9 mouse cellular contexts compared by ENCODE assay signal in the genomic region with DNA sequence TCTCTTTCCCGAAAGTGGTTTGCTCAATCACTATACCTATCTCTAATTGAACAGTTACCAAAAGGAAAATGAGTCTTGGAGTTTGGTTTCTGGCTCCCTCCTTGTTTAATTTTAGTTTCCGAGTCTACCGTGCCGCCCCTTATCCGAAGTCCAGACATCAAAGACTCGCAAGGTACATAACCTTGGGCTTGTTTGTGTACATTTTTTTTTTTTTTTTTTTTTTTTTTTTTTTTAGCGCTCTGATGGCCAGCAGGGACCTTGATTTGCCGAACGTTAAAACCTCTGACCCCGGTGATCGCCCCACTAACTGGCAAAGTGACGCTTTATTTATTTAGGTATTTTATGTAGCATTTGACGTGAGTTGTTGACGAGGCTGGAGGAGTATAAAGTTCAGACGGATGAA. TPM values are rescaled to one million over a fixed set of nuclear protein-coding genes. Genes with fewer than 3 reads are reported as not detected.
DNase-seq lines count a peak whose midpoint lies in the region; ATAC-seq and TF ChIP-seq lines count a peak whose summit lies in the region.
"Had no signal": no experiment of that assay in that cellular context is flagged by ENCODE, and none has a peak within 500 bp of the region (broad histone marks: within the 10 kb centered on the region; RNA-seq: fewer than 3 reads in every experiment).

No protein-coding gene starts in this region.

- H3K9me3 ChIP-seq in lung, embryonic 14.5 days (ENCODE audit: low read depth, low read length), result no peaks in the 10 kb centered on the region
- H3K9me3 ChIP-seq in embryonic facial prominence, embryonic 15.5 days (replicated peaks), result no peaks in the 10 kb centered on the region
- H3K9me3 ChIP-seq in intestine, embryonic 15.5 days, result no peaks in the 10 kb centered on the region
- H3K9me3 ChIP-seq in neural tube, embryonic 12.5 days, result no peaks in the 10 kb centered on the region

- no peaks in the 10 kb centered on the region for H3K27me3 ChIP-seq in lung, embryonic 14.5 days (ENCODE audit: insufficient read depth, low read length)
- no peaks in the 10 kb centered on the region for H3K27me3 ChIP-seq in embryonic facial prominence, embryonic 15.5 days
- no peaks in the 10 kb centered on the region for H3K27me3 ChIP-seq in intestine, embryonic 15.5 days (replicated peaks)
- H3K27me3 ChIP-seq in neural tube, embryonic 12.5 days (replicated peaks), result no peaks in the 10 kb centered on the region

- DNase-seq in lung, embryonic 14.5 days, result no peak
- DNase-seq in lung, postnatal 4 days, result no peak
- DNase-seq in layer of hippocampus, adult 8-10 months (ENCODE audit: low spot score in 2 of 2), result no peak
- no peak for DNase-seq in cerebellum, postnatal 14 days

- under 1% methylated on average over 15 of the region's 15 CpGs for WGBS in lung, embryonic 14.5 days
- WGBS in embryonic facial prominence, embryonic 15.5 days, result under 1% methylated on average over 15 of the region's 15 CpGs
- under 1% methylated on average over 15 of the region's 15 CpGs for WGBS in intestine, embryonic 15.5 days
- under 1% methylated on average over 15 of the region's 15 CpGs for WGBS in neural tube, embryonic 12.5 days

- ATAC-seq in lung, embryonic 14.5 days (ENCODE audit: insufficient read depth), result no peak
- no peak for ATAC-seq in embryonic facial prominence, embryonic 15.5 days (ENCODE audit: insufficient number of reproducible peaks, low FRiP score, low TSS enrichment, low read depth)
- ATAC-seq in intestine, embryonic 15.5 days, result no peak
- peak; percentile 4; the same call in 1 of the 2 replicates for ATAC-seq in neural tube, embryonic 12.5 days (ENCODE audit: low FRiP score, low read depth)
- no peak for ATAC-seq in inflammation-experienced regulatory T-cells, adult 6 months

- TF ChIP-seq CTCF in lung, embryonic 14.5 days (IDR thresholded peaks at IDR 0.05; ENCODE audit: low read depth), result no peak

- H3K4me1 ChIP-seq in lung, embryonic 14.5 days (ENCODE audit: insufficient read depth), result 0 out of 2 replicates have a peak, but pooled peaks cover 8% of the 10 kb centered on the region
- peaks cover 11% of the 10 kb centered on the region; the same call in 1 of the 2 replicates for H3K4me1 ChIP-seq in embryonic facial prominence, embryonic 15.5 days
- 0 out of 2 replicates have a peak, but pooled peaks cover 2% of the 10 kb centered on the region for H3K4me1 ChIP-seq in intestine, embryonic 15.5 days (replicated peaks)
- no peaks in the 10 kb centered on the region for H3K4me1 ChIP-seq in neural tube, embryonic 12.5 days

- peak overlapping the region; percentile 59 for H3K4me3 ChIP-seq in lung, embryonic 14.5 days (ENCODE audit: low read depth, low read length)
- peak overlapping the region; percentile 85 for H3K4me3 ChIP-seq in embryonic facial prominence, embryonic 15.5 days (replicated peaks)
- H3K4me3 ChIP-seq in intestine, embryonic 15.5 days (replicated peaks), result peak overlapping the region; percentile 63
- peak overlapping the region; percentile 60 for H3K4me3 ChIP-seq in neural tube, embryonic 12.5 days

- peak overlapping the region; percentile 52 for H3K9ac ChIP-seq in lung, embryonic 14.5 days
- H3K9ac ChIP-seq in embryonic facial prominence, embryonic 15.5 days, result peak overlapping the region; percentile 39
- H3K9ac ChIP-seq in intestine, embryonic 15.5 days, result peak overlapping the region; percentile 56
- H3K9ac ChIP-seq in neural tube, embryonic 12.5 days, result peak overlapping the region; percentile 62

- peak overlapping the region; percentile 91 for H3K27ac ChIP-seq in lung, embryonic 14.5 days (ENCODE audit: low read depth)
- peak overlapping the region; percentile 93 for H3K27ac ChIP-seq in embryonic facial prominence, embryonic 15.5 days (replicated peaks)
- H3K27ac ChIP-seq in intestine, embryonic 15.5 days, result peak overlapping the region; percentile 87
- no peak overlapping the region for H3K27ac ChIP-seq in neural tube, embryonic 12.5 days

- H3K4me2 ChIP-seq in lung, embryonic 14.5 days, result peak overlapping the region; percentile 82
- peak overlapping the region; percentile 76 for H3K4me2 ChIP-seq in embryonic facial prominence, embryonic 15.5 days (replicated peaks)
- peak overlapping the region; percentile 77 for H3K4me2 ChIP-seq in intestine, embryonic 15.5 days (replicated peaks)
- H3K4me2 ChIP-seq in neural tube, embryonic 12.5 days (replicated peaks), result peak overlapping the region; percentile 72

- H3K36me3 ChIP-seq in lung, embryonic 14.5 days (ENCODE audit: insufficient read depth), result no peaks in the 10 kb centered on the region
- H3K36me3 ChIP-seq in embryonic facial prominence, embryonic 15.5 days, result no peaks in the 10 kb centered on the region
- no peaks in the 10 kb centered on the region for H3K36me3 ChIP-seq in intestine, embryonic 15.5 days
- H3K36me3 ChIP-seq in neural tube, embryonic 12.5 days, result no peaks in the 10 kb centered on the region

RNA-seq across cellular contexts. Expression of gene Rnase4, which starts 1.2 kb away (rescaled TPM):
- polyA plus RNA-seq in lung, embryonic 14.5 days (2014; fragmentation: Nextera tagmentation; extraction: Ambion mirVana), result 27.6 and 29.6 TPM in 2 replicates
- 55.5 and 57.1 TPM in 2 replicates for polyA plus RNA-seq in embryonic facial prominence, embryonic 15.5 days (2015; fragmentation: Nextera tagmentation; extraction: Ambion mirVana)
- polyA plus RNA-seq in intestine, embryonic 15.5 days (2015; fragmentation: Nextera tagmentation; extraction: Ambion mirVana), result 209 and 240 TPM in 2 replicates
- 11.6 and 14.5 TPM in 2 replicates for polyA plus RNA-seq in neural tube, embryonic 12.5 days (2016; fragmentation: Nextera tagmentation; extraction: Ambion mirVana)
- total RNA-seq in layer of hippocampus, adult 8-10 months (2022), result 10 to 100 TPM; 14.0 to 46.9 (median 27.4) TPM
- 10 to 100 TPM; 10.3 to 27.1 (median 16.7) TPM for polyA plus RNA-seq in inflammation-experienced regulatory T-cells, adult 6 months (2017; shearing (Covaris generic))

RNA-seq across cellular contexts. Expression of gene Ang, which starts 1.3 kb away (rescaled TPM):
- 5.2 and 5.6 TPM in 2 replicates for polyA plus RNA-seq in lung, embryonic 14.5 days (2014; fragmentation: Nextera tagmentation; extraction: Ambion mirVana)
- 8.2 and 11.0 TPM in 2 replicates for polyA plus RNA-seq in embryonic facial prominence, embryonic 15.5 days (2015; fragmentation: Nextera tagmentation; extraction: Ambion mirVana)
- 51.6 and 73.0 TPM in 2 replicates for polyA plus RNA-seq in intestine, embryonic 15.5 days (2015; fragmentation: Nextera tagmentation; extraction: Ambion mirVana)
- polyA plus RNA-seq in neural tube, embryonic 12.5 days (2016; fragmentation: Nextera tagmentation; extraction: Ambion mirVana), result 3.1 and 4.2 TPM in 2 replicates
- total RNA-seq in layer of hippocampus, adult 8-10 months (2022), result 10 to 100 TPM in 2 of 4 experiments, 1 to 10 TPM in 2; 3.9 to 15.2 (median 8.4) TPM
- 1 to 10 TPM; 3.2 to 8.4 (median 3.8) TPM for polyA plus RNA-seq in inflammation-experienced regulatory T-cells, adult 6 months (2017; shearing (Covaris generic))

RNA-seq across cellular contexts. Expression of gene Olfr750, which starts 15.4 kb away (rescaled TPM):
- polyA plus RNA-seq in lung, embryonic 14.5 days (2014; fragmentation: Nextera tagmentation; extraction: Ambion mirVana), result not detected in 2 replicates
- polyA plus RNA-seq in embryonic facial prominence, embryonic 15.5 days (2015; fragmentation: Nextera tagmentation; extraction: Ambion mirVana), result not detected in 2 replicates
- polyA plus RNA-seq in intestine, embryonic 15.5 days (2015; fragmentation: Nextera tagmentation; extraction: Ambion mirVana), result not detected in 2 replicates
- polyA plus RNA-seq in neural tube, embryonic 12.5 days (2016; fragmentation: Nextera tagmentation; extraction: Ambion mirVana), result not detected in 2 replicates
- total RNA-seq in layer of hippocampus, adult 8-10 months (2022), result not detected
- under 1 TPM in 1 of 3 experiments, not detected in 2; 0.48 TPM for polyA plus RNA-seq in inflammation-experienced regulatory T-cells, adult 6 months (2017; shearing (Covaris generic))

RNA-seq across cellular contexts. Expression of gene Eddm3b, which starts 24.6 kb away (rescaled TPM):
- polyA plus RNA-seq in lung, embryonic 14.5 days (2014; fragmentation: Nextera tagmentation; extraction: Ambion mirVana), result not detected in 2 replicates
- polyA plus RNA-seq in embryonic facial prominence, embryonic 15.5 days (2015; fragmentation: Nextera tagmentation; extraction: Ambion mirVana), result not detected in 2 replicates
- polyA plus RNA-seq in intestine, embryonic 15.5 days (2015; fragmentation: Nextera tagmentation; extraction: Ambion mirVana), result not detected in 2 replicates
- not detected in 2 replicates for polyA plus RNA-seq in neural tube, embryonic 12.5 days (2016; fragmentation: Nextera tagmentation; extraction: Ambion mirVana)
- total RNA-seq in layer of hippocampus, adult 8-10 months (2022), result not detected
- polyA plus RNA-seq in inflammation-experienced regulatory T-cells, adult 6 months (2017; shearing (Covaris generic)), result not detected
- total RNA-seq: adrenal gland, adult 18-20 months had no signal

RNA-seq across cellular contexts. Expression of gene Rnase12, which starts 32.2 kb away (rescaled TPM):
- not detected in 2 replicates for polyA plus RNA-seq in lung, embryonic 14.5 days (2014; fragmentation: Nextera tagmentation; extraction: Ambion mirVana)
- polyA plus RNA-seq in embryonic facial prominence, embryonic 15.5 days (2015; fragmentation: Nextera tagmentation; extraction: Ambion mirVana), result 0.43 and 0.56 TPM in 2 replicates
- polyA plus RNA-seq in intestine, embryonic 15.5 days (2015; fragmentation: Nextera tagmentation; extraction: Ambion mirVana), result 0.48 and 0.68 TPM in 2 replicates
- not detected in 2 replicates for polyA plus RNA-seq in neural tube, embryonic 12.5 days (2016; fragmentation: Nextera tagmentation; extraction: Ambion mirVana)
- total RNA-seq in layer of hippocampus, adult 8-10 months (2022), result not detected
- not detected for polyA plus RNA-seq in inflammation-experienced regulatory T-cells, adult 6 months (2017; shearing (Covaris generic))
- total RNA-seq: adrenal gland, adult 18-20 months had no signal
